Mouse (Mus musculus) spleen, adult 12 weeks (tissue): ENCODE results near the gene F830045P16Rik.

Experiments used
- DNase-seq: peaks from one replicate; pipeline ENCODE4 v3.0.0; 2022; ENCODE audit warnings: low spot score

The F830045P16Rik gene

GRCm38 (mm10) chr2:129536377-129536776 lies at the start of gene F830045P16Rik:
Gene F830045P16Rik (minus strand): TSS chr2:129536602.
- DNase-seq = no peak

- DNase-seq = no peak
Measured at GRCm38 (mm10) chr2:129585904-129586514, 49.6 kb upstream of the F830045P16Rik start.

- DNase-seq = no peak
Measured at GRCm38 (mm10) chr2:129584905-129585304, 48.5 kb upstream of the F830045P16Rik start.

GRCm38 (mm10) chr2:129582261-129582660 lies 45.9 kb upstream of the F830045P16Rik start:
- DNase-seq = no peak

GRCm38 (mm10) chr2:129581826-129582225 lies 45.4 kb upstream of the F830045P16Rik start:
- DNase-seq = no peak

- DNase-seq = no peak
Measured at GRCm38 (mm10) chr2:129580656-129581055, 44.3 kb upstream of the F830045P16Rik start.

GRCm38 (mm10) chr2:129576611-129577447 lies 40.4 kb upstream of the F830045P16Rik start:
- no peak for DNase-seq

- DNase-seq = no peak
Measured at GRCm38 (mm10) chr2:129575113-129575512, 38.7 kb upstream of the F830045P16Rik start.

GRCm38 (mm10) chr2:129574395-129575046 lies 38.1 kb upstream of the F830045P16Rik start:
- no peak for DNase-seq

- DNase-seq = no peak
Measured at GRCm38 (mm10) chr2:129573701-129574273, 37.4 kb upstream of the F830045P16Rik start.

GRCm38 (mm10) chr2:129569556-129569955 lies 33.2 kb upstream of the F830045P16Rik start:
- no peak for DNase-seq

GRCm38 (mm10) chr2:129569120-129569519 lies 32.7 kb upstream of the F830045P16Rik start:
- DNase-seq = no peak

GRCm38 (mm10) chr2:129563944-129564709 lies 27.7 kb upstream of the F830045P16Rik start:
- DNase-seq = no peak

GRCm38 (mm10) chr2:129561796-129562195 lies 25.4 kb upstream of the F830045P16Rik start:
- no peak for DNase-seq

- no peak for DNase-seq
Measured at GRCm38 (mm10) chr2:129558875-129559219, 22.4 kb upstream of the F830045P16Rik start.

- no peak for DNase-seq
Measured at GRCm38 (mm10) chr2:129558008-129558874, 21.8 kb upstream of the F830045P16Rik start.

- no peak for DNase-seq
Measured at GRCm38 (mm10) chr2:129556081-129556480, 19.7 kb upstream of the F830045P16Rik start.

GRCm38 (mm10) chr2:129550781-129551180 lies 14.4 kb upstream of the F830045P16Rik start:
- DNase-seq = no peak

GRCm38 (mm10) chr2:129549537-129550135 lies 13.2 kb upstream of the F830045P16Rik start:
- DNase-seq = no peak

- DNase-seq = no peak
Measured at GRCm38 (mm10) chr2:129546772-129547171, 10.4 kb upstream of the F830045P16Rik start.
